Mouse (Mus musculus): ENCODE measurements around the gene Tbp. TPM values are rescaled to one million over a fixed set of nuclear protein-coding genes. Genes with fewer than 3 reads are reported as not detected.

Gene Tbp
- 10 to 100 TPM; 11.9 to 67.2 (median 35.8) TPM for total RNA-seq (2018; cell fraction: chromatin; rRNA removed)
- 10 to 100 TPM in 22 of 26 experiments, 1 to 10 TPM in 4; 7.6 to 19.4 (median 14.2) TPM for total RNA-seq (2018; cell fraction: cytosol; rRNA removed)
- total RNA-seq (2018; cell fraction: nucleus; rRNA removed): 10 to 100 TPM in 25 of 26 experiments, 1 to 10 TPM in 1; 9.2 to 63.0 (median 25.2) TPM
- polyA plus RNA-seq (2018): 15.5 to 29.0 TPM (median 16.5 TPM) in 3 replicates

DNA sequence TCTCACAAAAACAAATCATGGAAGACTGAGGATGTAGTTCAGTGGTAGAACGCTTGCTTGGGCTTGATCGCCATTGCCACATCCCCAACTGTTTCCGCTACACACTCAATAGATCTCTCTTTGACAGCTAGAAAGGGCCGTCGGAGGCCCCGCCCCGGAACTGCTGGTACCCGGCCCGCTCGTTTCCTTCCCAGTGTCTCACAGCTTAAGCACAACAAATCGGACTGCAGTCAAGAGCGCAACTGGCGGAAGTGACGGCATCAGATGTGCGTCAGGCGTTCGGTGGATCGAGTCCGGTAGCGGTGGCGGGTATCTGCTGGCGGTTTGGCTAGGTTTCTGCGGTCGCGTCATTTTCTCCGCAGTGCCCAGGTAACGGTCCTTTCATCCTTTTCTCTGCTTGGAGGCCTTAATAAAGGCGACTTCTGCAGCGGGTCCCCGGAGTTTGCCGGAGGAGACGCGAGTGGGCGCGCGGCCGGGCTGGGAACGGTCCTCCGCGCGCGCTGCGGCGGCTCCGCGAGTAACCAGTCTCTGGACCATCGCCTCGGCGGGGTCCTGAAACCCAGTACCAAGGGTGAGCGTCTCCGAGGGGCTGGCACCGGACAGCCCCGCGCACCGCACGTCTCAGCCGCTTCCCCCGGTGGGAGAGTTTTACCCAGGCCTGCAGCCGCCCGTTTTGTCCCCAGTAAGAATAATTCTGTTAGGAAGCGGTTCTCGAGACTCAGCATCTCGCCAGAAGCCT is at the start of gene Tbp, which contains the start of gene Psmb1:
Gene Tbp, plus strand, starts transcription at position 233 of the 739 bp plus-strand sequence.
Gene Psmb1, minus strand, starts transcription at position 96 of the 739 bp plus-strand sequence.
- peaks cover 19% of the 10 kb centered on the region for H3K36me3 ChIP-seq (ENCODE audit: inconsistent target)
- peak within 1 kb of the TSS; percentile 68 for H3K27ac ChIP-seq
- under 1% methylated on average over 63 of the region's 63 CpGs for WGBS (ENCODE audit: missing documents)
- peak within 1 kb of the TSS; percentile 92 for H3K4me3 ChIP-seq (ENCODE audit: inconsistent target)
- H3K79me2 ChIP-seq (ENCODE audit: inconsistent target): peaks cover 63% of the 10 kb centered on the region

DNA sequence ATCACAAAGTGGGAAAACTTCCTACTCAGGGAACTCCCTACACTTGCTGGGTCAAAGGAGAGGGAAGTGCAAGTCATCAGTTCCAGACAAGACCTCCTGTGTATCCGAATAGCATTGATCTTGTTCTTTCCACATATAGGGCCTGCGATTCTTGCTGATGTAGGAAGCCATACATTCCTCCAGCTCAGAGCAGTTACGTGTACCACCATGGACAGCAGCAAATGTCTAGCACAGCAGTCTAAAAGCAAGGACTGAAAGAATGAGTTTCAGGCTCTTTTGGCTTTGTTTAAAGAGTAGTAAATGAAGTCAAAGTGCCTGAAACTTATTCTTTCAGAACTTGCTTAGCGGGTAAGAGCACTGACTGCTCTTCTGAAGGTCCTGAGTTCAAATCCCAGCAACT is 44.5 kb upstream of the Tbp start:
- Histone ChIP-seq H3K79me2 (ENCODE audit: inconsistent target) (no peaks in the 10 kb centered on the region), H3K36me3 (ENCODE audit: inconsistent target) (no peaks in the 10 kb centered on the region), H3K4me3 (ENCODE audit: inconsistent target) (no peak overlapping the region), H3K27ac (no peak overlapping the region)
- 98% methylated on average over 4 of the region's 4 CpGs for WGBS (ENCODE audit: missing documents)

DNA sequence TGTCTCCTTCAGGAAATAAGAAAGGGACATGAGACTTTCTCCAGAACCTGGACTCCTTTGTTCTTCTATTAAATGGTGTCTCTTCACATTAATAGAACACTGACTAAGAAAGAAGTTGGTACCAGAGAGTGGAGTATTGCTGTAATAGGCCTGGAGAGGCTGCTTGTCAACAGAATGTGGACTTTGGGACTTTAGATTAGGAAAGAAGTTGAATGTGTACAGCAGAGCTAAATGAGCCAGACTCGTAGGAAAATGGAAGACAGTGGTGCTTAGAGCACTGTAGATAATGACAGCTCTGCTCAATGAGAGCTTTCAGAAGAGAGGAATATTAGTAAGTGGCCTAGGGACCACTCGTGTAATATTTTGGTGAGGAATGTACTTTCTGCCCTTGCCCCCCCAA is 43.1 kb upstream of the Tbp start:
- Histone ChIP-seq H3K4me3 (ENCODE audit: inconsistent target) (no peak overlapping the region), H3K36me3 (ENCODE audit: inconsistent target) (no peaks in the 10 kb centered on the region), H3K27ac (no peak overlapping the region), H3K79me2 (ENCODE audit: inconsistent target) (no peaks in the 10 kb centered on the region)
- 93% methylated on average over 2 of the region's 2 CpGs for WGBS (ENCODE audit: missing documents)

- H3K27ac ChIP-seq: no peak overlapping the region
- H3K36me3 ChIP-seq (ENCODE audit: inconsistent target): no peaks in the 10 kb centered on the region
- WGBS (ENCODE audit: missing documents): 97% methylated on average over 4 of the region's 4 CpGs
- no peak overlapping the region for H3K4me3 ChIP-seq (ENCODE audit: inconsistent target)
- no peaks in the 10 kb centered on the region for H3K79me2 ChIP-seq (ENCODE audit: inconsistent target)
Measured at GRCm38 (mm10) chr17:15459761-15460160, 39.9 kb upstream of the Tbp start.

- no peaks in the 10 kb centered on the region for H3K79me2 ChIP-seq (ENCODE audit: inconsistent target)
Measured at GRCm38 (mm10) chr17:15461921-15462495, 37.7 kb upstream of the Tbp start.

GRCm38 (mm10) chr17:15467669-15468068 is 32.0 kb upstream of the Tbp start:
- 20% methylated on average over 5 of the region's 5 CpGs for WGBS (ENCODE audit: missing documents)
- Histone ChIP-seq H3K36me3 (ENCODE audit: inconsistent target) (peaks cover 11% of the 10 kb centered on the region), H3K79me2 (ENCODE audit: inconsistent target) (no peaks in the 10 kb centered on the region), H3K27ac (no peak overlapping the region), H3K4me3 (ENCODE audit: inconsistent target) (no peak overlapping the region)

More at GRCm38 (mm10) chr17:15461921-15462495, 37.7 kb upstream of the Tbp start:
- H3K36me3 ChIP-seq (ENCODE audit: inconsistent target): no peaks in the 10 kb centered on the region
- no peak overlapping the region for H3K4me3 ChIP-seq (ENCODE audit: inconsistent target)
- 95% methylated on average over 6 of the region's 6 CpGs for WGBS (ENCODE audit: missing documents)
- H3K27ac ChIP-seq: no peak overlapping the region

DNA sequence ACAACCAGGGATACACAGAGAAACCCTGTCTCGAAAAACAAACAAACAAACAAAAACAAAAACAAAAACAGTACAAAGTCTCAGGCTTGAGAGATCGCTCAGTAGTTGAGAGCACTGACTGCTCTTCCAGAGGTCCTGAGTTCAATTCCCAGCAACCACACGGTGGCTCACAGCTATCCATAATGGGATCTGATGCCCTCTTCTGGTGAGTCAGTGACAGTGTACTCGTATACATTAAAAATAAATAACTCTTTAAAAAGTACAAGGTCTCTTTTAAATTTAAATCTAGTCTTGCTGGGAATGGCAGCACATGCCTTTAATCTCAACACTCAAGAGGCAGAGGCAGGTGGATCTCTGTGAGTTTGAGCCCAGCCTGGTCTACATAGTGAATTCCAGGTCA is 27.0 kb upstream of the Tbp start:
- peaks cover 60% of the 10 kb centered on the region for H3K36me3 ChIP-seq (ENCODE audit: inconsistent target)
- H3K79me2 ChIP-seq (ENCODE audit: inconsistent target): no peaks in the 10 kb centered on the region
- no peak overlapping the region for H3K4me3 ChIP-seq (ENCODE audit: inconsistent target)
- WGBS (ENCODE audit: missing documents): 91% methylated on average over 4 of the region's 4 CpGs
- H3K27ac ChIP-seq: no peak overlapping the region

DNA sequence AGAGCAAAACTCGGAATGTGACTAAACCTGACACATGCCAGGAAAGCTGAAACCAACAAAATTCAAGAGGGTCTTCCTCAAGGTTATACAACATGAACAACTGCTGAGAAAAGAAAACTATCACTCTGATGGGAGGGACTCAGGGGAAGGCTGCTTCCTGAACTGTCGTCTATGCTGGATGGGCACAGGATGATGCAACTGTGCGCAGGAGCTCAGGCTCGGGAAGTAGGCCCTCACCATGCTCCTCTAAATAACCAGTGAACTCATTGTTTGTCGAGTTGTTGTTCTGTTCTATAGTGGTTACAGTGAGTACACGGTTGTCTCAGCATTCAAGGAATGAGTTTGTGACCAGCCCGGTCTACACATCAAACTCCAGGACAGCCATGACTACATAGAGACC is 9.1 kb upstream of the Tbp start:
- peaks cover 53% of the 10 kb centered on the region for H3K36me3 ChIP-seq (ENCODE audit: inconsistent target)
- WGBS (ENCODE audit: missing documents): 77% methylated on average over 7 of the region's 7 CpGs
- no peak overlapping the region for H3K4me3 ChIP-seq (ENCODE audit: inconsistent target)
- no peak overlapping the region for H3K27ac ChIP-seq
- peaks cover 67% of the 10 kb centered on the region for H3K79me2 ChIP-seq (ENCODE audit: inconsistent target)

DNA sequence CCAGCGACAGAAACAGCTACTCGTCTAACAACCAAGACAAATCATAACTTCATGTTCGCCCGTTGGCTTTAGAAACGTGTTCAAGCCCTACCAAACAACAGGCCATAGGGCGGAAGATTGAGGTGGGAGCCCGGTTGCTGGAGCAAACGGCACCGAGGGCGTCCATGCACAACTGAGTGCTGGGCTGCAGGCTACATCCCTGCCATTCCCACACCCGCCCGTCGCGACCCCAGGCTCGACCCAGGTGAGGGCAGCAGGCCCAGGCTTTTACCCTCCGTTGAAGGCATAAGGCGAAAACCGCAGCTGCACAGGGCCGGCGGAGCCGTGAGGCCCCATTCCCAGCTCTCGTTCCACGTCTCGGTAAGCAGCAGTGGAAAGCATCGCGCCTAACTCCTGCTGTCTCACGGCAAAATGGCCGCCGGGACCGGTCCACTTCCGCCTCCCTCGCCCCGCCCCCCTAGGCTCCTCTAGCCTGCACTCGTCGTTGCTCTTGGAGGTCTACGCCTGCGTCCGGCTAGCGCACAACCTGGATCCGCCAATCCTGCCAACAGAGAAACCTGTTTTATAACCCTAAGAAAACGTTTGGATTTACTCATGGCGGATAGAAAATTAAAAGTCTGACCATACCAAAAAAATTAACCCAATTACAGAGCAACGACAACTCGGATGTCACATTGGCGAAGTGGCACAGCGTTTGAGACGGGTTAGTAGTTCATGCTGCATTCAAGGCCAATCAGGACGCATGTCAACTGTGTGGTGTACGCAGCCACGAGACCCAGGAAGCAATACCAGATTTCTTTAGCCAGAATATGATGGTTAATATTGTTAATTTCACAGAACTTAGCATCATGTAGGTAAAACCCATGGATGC is 1.6 kb upstream of the Tbp start:
- Histone ChIP-seq H3K36me3 (ENCODE audit: inconsistent target) (peaks cover 19% of the 10 kb centered on the region), H3K79me2 (ENCODE audit: inconsistent target) (peaks cover 80% of the 10 kb centered on the region), H3K27ac (peak overlapping the region; percentile 68), H3K4me3 (ENCODE audit: inconsistent target) (peak overlapping the region; percentile 92)
- WGBS (ENCODE audit: missing documents): 2% methylated on average over 50 of the region's 50 CpGs

GRCm38 (mm10) chr17:15498753-15499113 is 955 bp upstream of the Tbp start:
- H3K4me3 ChIP-seq (ENCODE audit: inconsistent target): peak overlapping the region; percentile 92
- H3K27ac ChIP-seq: peak overlapping the region; percentile 68
- H3K79me2 ChIP-seq (ENCODE audit: inconsistent target): peaks cover 74% of the 10 kb centered on the region
- 65% methylated on average over 7 of the region's 7 CpGs for WGBS (ENCODE audit: missing documents)
- H3K36me3 ChIP-seq (ENCODE audit: inconsistent target): peaks cover 18% of the 10 kb centered on the region

DNA sequence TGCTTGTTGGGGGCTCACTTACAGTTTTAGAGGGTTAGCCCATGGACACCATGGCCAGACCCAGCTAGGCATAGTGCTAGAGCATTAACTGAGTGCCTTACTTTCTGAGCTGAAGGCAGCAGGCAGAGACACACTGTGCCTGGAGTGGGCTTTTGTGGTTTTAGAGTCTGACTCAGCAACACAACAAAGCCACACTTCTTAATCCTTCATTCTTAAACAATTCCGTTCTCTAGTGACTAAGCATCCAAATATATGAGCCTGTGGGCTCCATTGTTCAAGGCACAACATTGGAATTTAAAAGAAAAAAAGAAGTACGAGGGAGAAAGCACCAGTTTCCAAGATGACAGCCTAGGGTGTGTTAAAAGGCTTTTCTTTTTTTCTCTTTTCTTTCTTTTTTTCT is 11.0 kb downstream of the Tbp start:
- no peak overlapping the region for H3K27ac ChIP-seq
- 94% methylated on average over 2 of the region's 2 CpGs for WGBS (ENCODE audit: missing documents)
- H3K36me3 ChIP-seq (ENCODE audit: inconsistent target): peaks cover 81% of the 10 kb centered on the region
- no peaks in the 10 kb centered on the region for H3K79me2 ChIP-seq (ENCODE audit: inconsistent target)
- H3K4me3 ChIP-seq (ENCODE audit: inconsistent target): no peak overlapping the region

DNA sequence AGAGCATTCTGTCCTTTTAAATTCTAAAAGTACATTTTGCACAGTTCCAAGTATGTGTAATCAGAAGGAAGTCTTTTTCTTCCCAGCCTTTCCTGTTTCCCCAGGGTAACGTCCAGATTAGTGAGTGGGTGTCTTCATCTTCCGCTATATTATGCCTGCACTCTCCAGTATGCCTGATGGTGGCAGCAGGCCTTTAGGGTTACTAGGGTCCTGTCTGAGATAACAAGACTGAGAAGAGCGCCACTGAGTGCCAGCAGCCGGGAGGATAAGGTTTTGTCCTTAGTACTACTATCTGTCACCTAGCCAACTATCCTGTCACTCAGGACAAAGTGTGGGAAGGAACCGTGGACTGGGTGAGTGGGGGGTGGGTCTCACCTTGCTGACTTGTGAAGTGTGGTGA is 18.1 kb downstream of the Tbp start:
- H3K27ac ChIP-seq: no peak overlapping the region
- H3K36me3 ChIP-seq (ENCODE audit: inconsistent target): peaks cover 82% of the 10 kb centered on the region
- no peak overlapping the region for H3K4me3 ChIP-seq (ENCODE audit: inconsistent target)
- no peaks in the 10 kb centered on the region; the same call in 1 of the 2 replicates for H3K79me2 ChIP-seq (ENCODE audit: inconsistent target)
- 84% methylated on average over 4 of the region's 5 CpGs for WGBS (ENCODE audit: missing documents)

DNA sequence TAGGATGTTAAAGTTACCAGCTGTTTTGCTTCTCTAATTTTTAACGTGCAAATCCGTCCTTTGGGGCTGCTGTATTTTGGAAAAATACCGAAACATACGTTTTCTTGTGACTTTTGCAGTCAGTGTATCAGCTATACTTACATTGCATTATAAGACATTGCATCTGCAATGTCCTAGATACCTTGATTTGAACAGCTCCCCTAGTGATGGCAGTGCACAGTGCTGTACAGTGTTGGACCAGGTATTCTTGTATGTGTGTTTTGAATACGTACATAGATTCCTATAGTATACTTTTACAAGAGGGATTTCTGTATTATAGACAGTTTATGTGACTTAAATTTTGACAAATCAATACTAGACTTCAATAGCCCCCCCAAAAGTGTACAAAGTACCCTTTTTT is 18.5 kb downstream of the Tbp start:
- Histone ChIP-seq H3K36me3 (ENCODE audit: inconsistent target) (peaks cover 87% of the 10 kb centered on the region), H3K27ac (no peak overlapping the region), H3K4me3 (ENCODE audit: inconsistent target) (no peak overlapping the region), H3K79me2 (ENCODE audit: inconsistent target) (no peaks in the 10 kb centered on the region; the same call in 1 of the 2 replicates)
- WGBS (ENCODE audit: missing documents): 96% methylated on average over 5 of the region's 5 CpGs

DNA sequence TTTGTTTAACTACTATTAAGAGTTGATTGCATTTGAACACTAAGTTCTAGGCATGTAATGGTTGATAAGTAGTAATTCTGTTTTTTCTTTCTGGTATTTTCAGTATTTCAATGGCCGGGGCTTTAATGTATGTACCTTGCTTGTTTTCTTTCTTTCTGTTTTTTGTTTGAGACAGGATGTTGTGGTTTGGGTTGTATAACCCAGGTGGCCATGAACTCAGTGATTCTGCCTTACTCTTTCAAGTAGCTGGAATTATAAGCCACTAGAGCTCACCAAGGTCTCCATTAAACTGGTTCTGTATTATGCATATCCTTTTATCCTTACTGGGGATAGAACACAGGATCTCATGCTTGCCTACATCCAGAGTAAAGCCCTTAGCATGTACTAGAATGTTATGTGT is 19.1 kb downstream of the Tbp start:
- no peak overlapping the region for H3K4me3 ChIP-seq (ENCODE audit: inconsistent target)
- H3K36me3 ChIP-seq (ENCODE audit: inconsistent target): peaks cover 92% of the 10 kb centered on the region
- WGBS (ENCODE audit: missing documents): 89% methylated on average over 1 of the region's 1 CpGs
- no peaks in the 10 kb centered on the region; the same call in 1 of the 2 replicates for H3K79me2 ChIP-seq (ENCODE audit: inconsistent target)
- no peak overlapping the region for H3K27ac ChIP-seq

Measured in macrophage (primary cell).